Mouse (Mus musculus) embryonic facial prominence, embryonic 13.5 days (tissue): ENCODE results near the gene Zbtb7b. TPM values are rescaled to one million over a fixed set of nuclear protein-coding genes. Genes with fewer than 3 reads are reported as not detected.

Experiments
- ATAC-seq: fragments of 200-750 bp; cut with Nextera tagmentation; 2 replicates; pipeline ENCODE4 v1.8.0; 2017; ENCODE audit warnings: low read depth; ENCODE audit not compliant: insufficient number of reproducible peaks, insufficient read depth, low FRiP score, low TSS enrichment
- H3K27ac ChIP-seq: fragments of 300-500 bp; sonication (generic); 2 replicates; pipeline ENCODE4 v1.5.1; 2015; ENCODE audit warnings: moderate library complexity, mild to moderate bottlenecking, inconsistent platforms
- H3K27me3 ChIP-seq: fragments of 300-500 bp; sonication (generic); 2 replicates; pipeline ENCODE4 v1.6.1; 2015; ENCODE audit warnings: mild to moderate bottlenecking, inconsistent platforms
- H3K36me3 ChIP-seq: fragments of 300-500 bp; sonication (generic); 2 replicates; pipeline ENCODE4 v1.6.1; 2015; ENCODE audit warnings: mild to moderate bottlenecking, inconsistent platforms
- H3K4me1 ChIP-seq: fragments of 300-500 bp; sonication (generic); 2 replicates; pipeline ENCODE4 v1.6.1; 2015; ENCODE audit warnings: inconsistent platforms
- H3K4me2 ChIP-seq: fragments of 300-500 bp; sonication (generic); 2 replicates; pipeline ENCODE4 v1.6.1; 2015; ENCODE audit warnings: moderate library complexity, mild to moderate bottlenecking, inconsistent platforms
- H3K4me3 ChIP-seq: fragments of 300-500 bp; sonication (generic); 2 replicates; pipeline ENCODE4 v1.5.1; 2015; ENCODE audit warnings: mild to moderate bottlenecking, inconsistent platforms
- H3K9ac ChIP-seq: fragments of 300-500 bp; sonication (generic); 2 replicates; pipeline ENCODE4 v1.6.1; 2015; ENCODE audit warnings: mild to moderate bottlenecking, inconsistent platforms
- H3K9me3 ChIP-seq: fragments of 300-500 bp; sonication (generic); 2 replicates; pipeline ENCODE4 v1.6.1; 2016; ENCODE audit warnings: inconsistent platforms
- WGBS: fragments of 180-500 bp; shearing (Covaris S2); methylation state at CpG from one replicate; pipeline ENCODE4 v1.1.7; 2015; ENCODE audit warnings: mixed read lengths; 5-methylcytosine and 5-hydroxymethylcytosine counted together
- polyA plus RNA-seq: library from polyadenylated mRNA; unstranded; fragments of >200 nt; fragmentation: Nextera tagmentation; extraction: Ambion mirVana; gene quantifications from 2 replicates; pipeline ENCODE4 v1.2.1, GENCODE M21; 2015

The Zbtb7b gene
- polyA plus RNA-seq, 1 experiment from 2014 or later, result 1.7 TPM

- H3K9me3 ChIP-seq, result no peaks in the 10 kb centered on the region
- 27% methylated on average over 2 of the region's 2 CpGs for WGBS
- H3K4me2 ChIP-seq, result peak overlapping the region; percentile 89
- H3K36me3 ChIP-seq, result peaks cover 26% of the 10 kb centered on the region
- H3K27me3 ChIP-seq, result no peaks in the 10 kb centered on the region
- no peak for ATAC-seq
- H3K4me1 ChIP-seq, result peaks cover 37% of the 10 kb centered on the region
- peak overlapping the region; percentile 72 for H3K9ac ChIP-seq
- peak overlapping the region; percentile 86; the same call in 1 of the 2 replicates for H3K27ac ChIP-seq
- peak overlapping the region; percentile 52 for H3K4me3 ChIP-seq
Observed at GRCm38 (mm10) chr3:89417131-89417530, 22.6 kb upstream of the Zbtb7b start.

- Histone ChIP-seq H3K27ac (no peak overlapping the region), H3K4me1 (peaks cover 28% of the 10 kb centered on the region), H3K36me3 (peaks cover 26% of the 10 kb centered on the region), H3K27me3 (no peaks in the 10 kb centered on the region), H3K4me2 (peak overlapping the region; percentile 89; the same call in 1 of the 2 replicates), H3K9ac (no peak overlapping the region), H3K9me3 (no peaks in the 10 kb centered on the region), H3K4me3 (no peak overlapping the region)
- WGBS, result 96% methylated on average over 8 of the region's 8 CpGs
- no peak for ATAC-seq
Observed at GRCm38 (mm10) chr3:89416158-89416557, 21.6 kb upstream of the Zbtb7b start.

DNA sequence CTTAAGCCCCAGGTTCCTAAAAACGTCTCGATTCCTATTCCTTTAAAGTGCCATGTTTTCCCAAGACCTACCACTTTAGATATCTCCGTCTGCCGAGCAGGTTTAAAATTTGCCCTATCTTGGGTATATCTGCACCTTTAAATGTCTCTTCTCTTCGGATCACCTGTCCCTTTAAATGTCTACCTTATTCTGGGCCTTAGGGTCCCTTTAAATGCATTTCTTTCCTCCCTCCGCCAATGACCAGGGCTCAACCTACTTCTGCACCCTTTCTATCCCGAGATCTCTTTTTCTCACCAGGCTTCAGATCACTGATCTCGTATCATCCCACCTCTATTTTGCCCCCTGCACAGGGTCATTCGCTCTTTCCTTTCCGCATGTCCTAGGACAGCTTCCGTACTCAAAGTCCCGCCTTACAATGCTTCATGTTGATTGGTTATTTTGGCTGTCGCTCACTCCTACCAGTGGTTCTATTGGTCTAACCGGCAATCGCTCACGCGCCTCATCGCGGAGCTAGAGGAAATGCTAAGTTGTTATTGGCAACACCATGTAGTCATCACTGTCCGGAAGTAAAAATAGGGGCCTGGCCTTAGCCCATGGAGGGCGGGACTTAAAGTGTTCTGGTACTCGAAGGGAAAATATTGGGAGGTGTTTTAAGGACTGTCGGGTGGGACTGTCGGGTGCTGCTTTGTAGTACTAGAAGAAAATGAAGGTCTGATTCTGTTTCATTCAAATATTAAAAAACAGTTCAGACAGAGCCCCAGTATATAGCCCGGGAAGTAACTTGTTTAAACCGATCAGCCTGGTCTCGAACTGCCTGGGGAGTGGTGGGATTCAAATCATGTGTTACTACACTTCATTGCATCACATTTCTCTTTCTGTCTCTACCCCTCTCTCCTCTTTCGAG lies 17.2 kb upstream of the Zbtb7b start, which contains the start of gene Flad1:
Gene Flad1, minus strand, starts transcription at position 381 of the 904 bp plus-strand sequence.
- WGBS, result 6% methylated on average over 28 of the region's 28 CpGs
- ATAC-seq, result peak; percentile 100
- no peak within 1 kb of the TSS for H3K27ac ChIP-seq

DNA sequence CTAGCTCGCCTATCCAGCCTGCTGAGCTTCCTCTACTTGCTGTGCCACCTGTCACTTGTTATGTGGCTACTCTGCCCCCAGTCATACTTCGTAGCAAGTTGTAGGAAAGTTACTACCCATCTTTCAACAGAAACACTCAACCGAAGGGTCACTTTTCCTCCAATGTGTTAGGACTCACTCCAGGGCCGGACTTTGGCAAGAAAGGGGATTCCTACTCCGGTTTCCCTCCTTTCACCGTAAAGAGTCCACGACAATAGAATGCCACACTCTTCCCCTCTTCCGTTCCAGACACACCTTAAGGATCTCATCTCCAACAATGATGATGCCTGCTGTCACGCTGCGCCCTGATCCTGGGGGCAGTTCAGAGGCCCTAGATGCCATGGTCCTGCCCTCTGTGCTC lies 16.3 kb upstream of the Zbtb7b start:
- H3K36me3 ChIP-seq, result peaks cover 39% of the 10 kb centered on the region

More for the DNA sequence above, 17.2 kb upstream of the Zbtb7b start, which contains the start of gene Flad1:
- peaks cover 42% of the 10 kb centered on the region for H3K36me3 ChIP-seq
- no peaks in the 10 kb centered on the region for H3K27me3 ChIP-seq
- H3K9me3 ChIP-seq, result no peaks in the 10 kb centered on the region
- H3K4me1 ChIP-seq, result peaks cover 13% of the 10 kb centered on the region
- peak within 1 kb of the TSS; percentile 53 for H3K4me3 ChIP-seq
- peak within 1 kb of the TSS; percentile 69 for H3K9ac ChIP-seq
- peak within 1 kb of the TSS; percentile 68 for H3K4me2 ChIP-seq

DNA sequence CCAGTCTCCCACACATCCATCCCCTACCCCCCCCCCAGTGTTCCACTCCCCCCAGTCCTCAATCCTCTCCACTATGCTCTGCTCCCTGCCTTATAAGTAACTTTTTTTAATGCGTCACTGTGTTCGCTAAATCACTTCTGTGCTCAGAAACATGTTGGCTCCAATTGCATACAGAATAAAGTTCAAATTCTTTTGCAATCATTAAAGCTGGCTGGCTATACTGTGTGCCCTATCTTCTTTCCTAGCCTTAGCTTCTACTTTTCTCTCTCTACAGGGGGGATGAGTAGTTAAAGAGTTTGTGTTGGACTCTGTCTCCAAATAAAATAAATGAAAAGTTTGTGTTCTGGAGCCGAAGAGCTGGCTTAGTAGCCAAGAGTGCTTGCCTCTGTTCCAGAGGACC lies 15.1 kb upstream of the Zbtb7b start:
- Histone ChIP-seq H3K36me3 (peaks cover 37% of the 10 kb centered on the region), H3K9me3 (no peaks in the 10 kb centered on the region), H3K9ac (no peak overlapping the region), H3K4me2 (no peak overlapping the region), H3K27ac (no peak overlapping the region), H3K4me1 (peaks cover 7% of the 10 kb centered on the region), H3K27me3 (no peaks in the 10 kb centered on the region), H3K4me3 (no peak overlapping the region)
- 93% methylated on average over 3 of the region's 3 CpGs for WGBS
- ATAC-seq, result no peak

More for the DNA sequence above, 16.3 kb upstream of the Zbtb7b start:
- peak overlapping the region; percentile 68 for H3K4me2 ChIP-seq
- H3K9ac ChIP-seq, result peak overlapping the region; percentile 69
- ATAC-seq, result no peak
- H3K27ac ChIP-seq, result no peak overlapping the region
- 82% methylated on average over 10 of the region's 10 CpGs for WGBS
- H3K27me3 ChIP-seq, result no peaks in the 10 kb centered on the region
- H3K4me3 ChIP-seq, result peak overlapping the region; percentile 53
- H3K9me3 ChIP-seq, result no peaks in the 10 kb centered on the region
- H3K4me1 ChIP-seq, result peaks cover 7% of the 10 kb centered on the region

DNA sequence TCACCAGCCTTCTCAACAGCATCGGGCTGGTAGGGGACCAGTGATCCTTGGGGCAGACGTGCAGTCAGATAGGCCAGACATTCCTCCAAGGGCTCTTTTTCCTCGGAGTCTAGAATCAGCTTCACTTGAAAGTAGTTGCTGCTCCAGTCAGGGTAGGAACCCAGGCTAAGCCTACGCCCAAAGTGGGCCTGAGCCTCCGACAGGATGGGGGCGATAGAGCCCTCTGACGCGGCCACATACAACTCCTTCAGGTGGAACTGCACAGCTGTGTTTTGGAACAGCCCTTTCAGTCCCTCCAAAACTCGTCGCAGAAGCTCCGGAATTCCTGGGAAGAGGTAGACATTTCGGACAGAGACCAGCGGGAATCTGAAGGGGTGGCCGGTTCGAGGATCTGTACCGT lies 13.9 kb upstream of the Zbtb7b start:
- Histone ChIP-seq H3K4me1 (peaks cover 7% of the 10 kb centered on the region), H3K36me3 (peaks cover 37% of the 10 kb centered on the region), H3K27ac (no peak overlapping the region), H3K9me3 (no peaks in the 10 kb centered on the region), H3K9ac (no peak overlapping the region), H3K4me3 (no peak overlapping the region), H3K4me2 (no peak overlapping the region), H3K27me3 (no peaks in the 10 kb centered on the region)
- WGBS, result 63% methylated on average over 16 of the region's 16 CpGs
- ATAC-seq, result no peak

GRCm38 (mm10) chr3:89406887-89407286 lies 12.3 kb upstream of the Zbtb7b start:
- peaks cover 53% of the 10 kb centered on the region for H3K36me3 ChIP-seq

GRCm38 (mm10) chr3:89402693-89403092 lies 8.1 kb upstream of the Zbtb7b start, which contains the start of gene Lenep:
Gene Lenep, minus strand, starts transcription at chr3:89402793.
- no peak within 1 kb of the TSS for H3K4me2 ChIP-seq
- WGBS, result 83% methylated on average over 5 of the region's 5 CpGs
- no peak within 1 kb of the TSS for H3K4me3 ChIP-seq
- ATAC-seq, result no peak
- no peaks in the 10 kb centered on the region for H3K27me3 ChIP-seq
- peaks cover 52% of the 10 kb centered on the region for H3K36me3 ChIP-seq
- H3K9ac ChIP-seq, result no peak within 1 kb of the TSS
- H3K27ac ChIP-seq, result no peak within 1 kb of the TSS
- H3K9me3 ChIP-seq, result no peaks in the 10 kb centered on the region
- H3K4me1 ChIP-seq, result no peaks in the 10 kb centered on the region

More at GRCm38 (mm10) chr3:89406887-89407286, 12.3 kb upstream of the Zbtb7b start:
- Histone ChIP-seq H3K27ac (no peak overlapping the region), H3K4me3 (no peak overlapping the region), H3K27me3 (no peaks in the 10 kb centered on the region), H3K4me2 (no peak overlapping the region), H3K9ac (no peak overlapping the region), H3K9me3 (no peaks in the 10 kb centered on the region), H3K4me1 (peaks cover 7% of the 10 kb centered on the region)
- 94% methylated on average over 6 of the region's 6 CpGs for WGBS
- no peak for ATAC-seq

GRCm38 (mm10) chr3:89401329-89401728 lies 6.8 kb upstream of the Zbtb7b start:
- H3K27ac ChIP-seq, result no peak overlapping the region
- no peak overlapping the region for H3K4me2 ChIP-seq
- H3K27me3 ChIP-seq, result no peaks in the 10 kb centered on the region
- H3K4me1 ChIP-seq, result peaks cover 6% of the 10 kb centered on the region
- 90% methylated on average over 7 of the region's 7 CpGs for WGBS
- no peaks in the 10 kb centered on the region for H3K9me3 ChIP-seq
- ATAC-seq, result no peak
- no peak overlapping the region for H3K4me3 ChIP-seq
- peaks cover 44% of the 10 kb centered on the region for H3K36me3 ChIP-seq
- H3K9ac ChIP-seq, result no peak overlapping the region

DNA sequence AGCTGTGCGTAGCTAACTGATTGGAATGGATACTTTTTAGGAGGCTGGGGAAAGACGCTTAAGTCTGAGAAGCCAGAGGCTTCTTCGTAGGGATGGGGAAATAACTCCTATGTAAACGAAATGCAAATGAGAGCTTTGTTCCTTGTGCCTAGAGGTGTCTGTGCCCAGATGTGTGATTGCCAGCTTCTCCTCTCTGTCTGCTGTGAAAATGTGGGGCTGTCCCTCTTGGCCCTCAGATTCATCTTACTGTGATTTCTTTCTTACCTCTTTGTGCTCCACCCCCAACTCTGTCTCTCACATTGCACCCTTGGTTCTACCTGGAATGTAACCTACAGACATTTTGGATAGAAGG lies 2.1 kb upstream of the Zbtb7b start:
- no peak for ATAC-seq
- Histone ChIP-seq H3K27ac (peak overlapping the region; percentile 60), H3K4me3 (peak overlapping the region; percentile 56), H3K9me3 (no peaks in the 10 kb centered on the region), H3K27me3 (peaks cover 15% of the 10 kb centered on the region), H3K4me1 (peaks cover 42% of the 10 kb centered on the region), H3K36me3 (peaks cover 5% of the 10 kb centered on the region), H3K4me2 (peak overlapping the region; percentile 94), H3K9ac (peak overlapping the region; percentile 70)
- WGBS, result 1% methylated on average over 4 of the region's 4 CpGs

- WGBS, result under 1% methylated on average over 44 of the region's 44 CpGs
- Histone ChIP-seq H3K4me1 (peaks cover 48% of the 10 kb centered on the region), H3K4me2 (peak overlapping the region; percentile 94), H3K9me3 (no peaks in the 10 kb centered on the region), H3K27me3 (peaks cover 21% of the 10 kb centered on the region), H3K9ac (peak overlapping the region; percentile 70), H3K27ac (peak overlapping the region; percentile 89), H3K36me3 (no peaks in the 10 kb centered on the region; the same call in 1 of the 2 replicates), H3K4me3 (peak overlapping the region; percentile 56)
- ATAC-seq, result peak; percentile 34; the same call in 1 of the 2 replicates
Observed at GRCm38 (mm10) chr3:89395806-89396653, 1.5 kb upstream of the Zbtb7b start.
